Mouse (Mus musculus): ENCODE results near the gene Borcs5. TPM values are rescaled to one million over a fixed set of nuclear protein-coding genes. Genes with fewer than 3 reads are reported as not detected.

The Borcs5 gene
- total RNA-seq, 2 experiments from 2014 or later, result 11.3 to 14.4 TPM

Other genes with a start within 250 kb of the Borcs5 start
- not detected for gene Bcl2l14, start 243.2 kb upstream of the Borcs5 start, total RNA-seq (2021)
- 10 to 100 TPM; 77.3 to 78.5 TPM for gene Lrp6, start 72.5 kb upstream of the Borcs5 start, total RNA-seq (2021)
- gene Mansc1, start 7.0 kb upstream of the Borcs5 start, total RNA-seq (2021), result 1 to 10 TPM; 5.5 to 6.9 TPM
- 10 to 100 TPM; 19.3 to 23.0 TPM for gene Dusp16, start 153.1 kb downstream of the Borcs5 start, total RNA-seq (2021)
- gene Crebl2, start 190.6 kb downstream of the Borcs5 start, total RNA-seq (2021), result 10 to 100 TPM; 14.8 to 17.3 TPM